Mouse (Mus musculus) heart, embryonic 15.5 days (tissue): ENCODE measurements at regions not wholly inside any gene's neighbourhood (a gene's known extent, or its start where the extent isn't known, plus 50 kb on each side); places are given as distances from the start of the nearest gene placed in this dataset.

Source experiments
- ATAC-seq: fragments of 200-750 bp; cut with Nextera tagmentation; replicated peaks from 2 replicates; pipeline ENCODE4 v1.8.0; 2017; ENCODE audit warnings: low read depth, moderate TSS enrichment; ENCODE audit not compliant: insufficient number of reproducible peaks, insufficient read depth, low FRiP score
- H3K27ac ChIP-seq: fragments of 300-500 bp; sonication (generic); 2 replicates; pipeline ENCODE4 v1.5.1; 2015; ENCODE audit warnings: mild to moderate bottlenecking, inconsistent platforms
- H3K27me3 ChIP-seq: fragments of 300-500 bp; sonication (generic); 2 replicates; pipeline ENCODE4 v1.6.1; 2015; ENCODE audit warnings: inconsistent platforms
- H3K36me3 ChIP-seq: fragments of 300-500 bp; sonication (generic); 2 replicates; pipeline ENCODE4 v1.6.1; 2015; ENCODE audit warnings: mild to moderate bottlenecking, inconsistent platforms
- H3K4me1 ChIP-seq: fragments of 300-500 bp; sonication (generic); replicated peaks from 2 replicates; pipeline ENCODE4 v1.6.1; 2015; ENCODE audit warnings: inconsistent platforms
- H3K4me2 ChIP-seq: fragments of 300-500 bp; sonication (generic); 2 replicates; pipeline ENCODE4 v1.6.1; 2015; ENCODE audit warnings: inconsistent platforms, mild to moderate bottlenecking, moderate library complexity
- H3K4me3 ChIP-seq: fragments of 300-500 bp; sonication (generic); 2 replicates; pipeline ENCODE4 v1.5.1; 2015; ENCODE audit warnings: mild to moderate bottlenecking, inconsistent platforms
- H3K9ac ChIP-seq: fragments of 300-500 bp; sonication (generic); 2 replicates; pipeline ENCODE4 v1.6.1; 2015; ENCODE audit warnings: mild to moderate bottlenecking, inconsistent platforms
- H3K9me3 ChIP-seq: fragments of 300-500 bp; sonication (generic); replicated peaks from 2 replicates; pipeline ENCODE4 v1.6.1; 2016; ENCODE audit warnings: inconsistent platforms
- WGBS: fragments of 180-500 bp; shearing (Covaris S2); methylation state at CpG from one replicate; pipeline ENCODE4 v1.1.7; 2015; ENCODE audit warnings: mixed read lengths; 5-methylcytosine and 5-hydroxymethylcytosine counted together

DNA sequence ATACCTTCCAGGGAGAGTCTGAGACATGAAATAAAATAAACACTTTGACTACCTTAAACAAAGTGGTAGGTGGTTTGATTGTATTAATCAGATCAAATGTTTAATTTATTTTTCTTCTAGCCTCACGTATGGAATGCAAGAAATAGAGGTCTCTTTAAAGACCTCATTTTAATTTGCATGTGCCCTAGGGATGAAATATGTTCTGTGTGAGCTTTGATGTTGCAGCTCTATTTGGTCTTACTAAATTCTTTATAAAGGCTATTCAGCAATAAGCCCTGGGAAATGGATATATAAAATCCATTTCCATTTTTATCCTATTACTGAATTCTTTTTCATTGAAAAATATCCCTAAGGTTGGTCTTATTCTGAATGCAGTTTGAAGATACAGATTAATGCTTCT lies 422.7 kb downstream of the Fat4 start:
- Histone ChIP-seq H3K27ac (no peak overlapping the region), H3K4me2 (no peak overlapping the region), H3K36me3 (no peaks in the 10 kb centered on the region), H3K4me3 (no peak overlapping the region), H3K4me1 (no peaks in the 10 kb centered on the region), H3K9ac (no peak overlapping the region), H3K9me3 (no peaks in the 10 kb centered on the region), H3K27me3 (no peaks in the 10 kb centered on the region)
- no peak for ATAC-seq
- 85% methylated on average over 1 of the region's 1 CpGs for WGBS

DNA sequence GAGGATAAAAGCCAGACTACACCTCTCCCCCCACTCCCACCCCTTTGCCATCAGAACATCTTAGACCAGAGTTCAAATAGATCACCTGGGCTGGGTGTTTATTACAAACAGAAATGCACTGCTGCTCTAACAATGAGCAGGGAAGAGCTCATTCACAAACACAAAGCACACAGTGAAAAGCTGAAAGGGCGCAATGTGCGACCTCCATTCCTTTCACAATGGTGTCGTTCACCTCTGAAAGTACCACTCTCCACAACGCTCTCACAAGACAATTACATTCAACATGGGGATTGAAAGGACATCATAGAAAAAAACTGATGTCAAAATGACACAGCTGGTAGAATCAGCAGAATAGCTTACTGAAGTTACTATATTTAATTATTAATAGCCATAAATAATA lies 426.8 kb downstream of the Fat4 start:
- no peaks in the 10 kb centered on the region for H3K36me3 ChIP-seq
- H3K9ac ChIP-seq: no peak overlapping the region
- H3K27me3 ChIP-seq: no peaks in the 10 kb centered on the region
- H3K4me2 ChIP-seq: no peak overlapping the region
- ATAC-seq: no peak
- WGBS: 90% methylated on average over 4 of the region's 4 CpGs
- no peak overlapping the region for H3K27ac ChIP-seq
- no peak overlapping the region for H3K4me3 ChIP-seq
- no peaks in the 10 kb centered on the region for H3K9me3 ChIP-seq
- H3K4me1 ChIP-seq: no peaks in the 10 kb centered on the region

DNA sequence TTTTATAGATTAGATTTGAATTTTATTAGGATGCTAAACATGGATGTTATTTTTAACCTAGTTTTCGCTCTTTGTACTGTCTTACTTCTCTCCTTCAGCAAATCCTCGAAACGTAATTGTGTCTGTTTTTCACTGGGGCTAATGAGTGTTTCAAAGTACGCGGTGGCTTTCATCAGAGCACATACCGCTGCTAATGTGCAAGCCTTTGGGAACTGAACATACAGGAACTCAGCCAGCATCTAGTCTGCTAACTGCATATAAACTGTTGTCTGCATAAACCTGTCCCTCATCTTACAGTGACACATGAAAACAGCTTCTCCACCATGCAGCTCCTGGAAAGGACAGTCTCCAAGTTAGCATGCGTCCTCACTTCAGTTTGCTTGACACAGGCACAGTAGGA lies 434.1 kb downstream of the Fat4 start:
- Histone ChIP-seq H3K4me2 (no peak overlapping the region), H3K4me3 (no peak overlapping the region), H3K9me3 (no peaks in the 10 kb centered on the region), H3K4me1 (peaks cover 16% of the 10 kb centered on the region), H3K27me3 (no peaks in the 10 kb centered on the region), H3K27ac (no peak overlapping the region), H3K9ac (no peak overlapping the region), H3K36me3 (no peaks in the 10 kb centered on the region)
- no peak for ATAC-seq
- WGBS: 52% methylated on average over 7 of the region's 7 CpGs

DNA sequence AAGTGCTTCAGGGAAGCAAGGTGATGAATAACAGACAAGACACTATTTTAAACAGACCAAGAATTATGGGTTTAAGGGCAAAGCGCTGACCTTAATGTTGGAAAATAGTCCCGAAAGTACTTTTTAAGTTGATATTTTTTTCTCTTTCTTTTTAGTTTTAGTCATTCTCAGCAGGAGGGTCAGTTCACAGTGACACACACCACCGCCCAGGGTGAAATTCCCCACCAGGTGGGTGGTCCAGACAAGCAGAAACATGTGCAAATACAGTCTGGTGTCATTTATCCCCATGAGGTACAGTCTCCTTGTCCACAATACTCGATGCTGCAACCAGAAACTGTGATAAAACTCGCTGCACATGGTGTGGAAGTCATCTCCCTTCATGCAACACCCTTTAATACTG lies 435.5 kb downstream of the Fat4 start:
- H3K9ac ChIP-seq: no peak overlapping the region
- no peaks in the 10 kb centered on the region for H3K9me3 ChIP-seq
- 51% methylated on average over 5 of the region's 5 CpGs for WGBS
- H3K4me1 ChIP-seq: peaks cover 16% of the 10 kb centered on the region
- no peak overlapping the region for H3K27ac ChIP-seq
- no peaks in the 10 kb centered on the region for H3K27me3 ChIP-seq
- no peak overlapping the region for H3K4me2 ChIP-seq
- no peaks in the 10 kb centered on the region for H3K36me3 ChIP-seq
- no peak for ATAC-seq
- no peak overlapping the region for H3K4me3 ChIP-seq

DNA sequence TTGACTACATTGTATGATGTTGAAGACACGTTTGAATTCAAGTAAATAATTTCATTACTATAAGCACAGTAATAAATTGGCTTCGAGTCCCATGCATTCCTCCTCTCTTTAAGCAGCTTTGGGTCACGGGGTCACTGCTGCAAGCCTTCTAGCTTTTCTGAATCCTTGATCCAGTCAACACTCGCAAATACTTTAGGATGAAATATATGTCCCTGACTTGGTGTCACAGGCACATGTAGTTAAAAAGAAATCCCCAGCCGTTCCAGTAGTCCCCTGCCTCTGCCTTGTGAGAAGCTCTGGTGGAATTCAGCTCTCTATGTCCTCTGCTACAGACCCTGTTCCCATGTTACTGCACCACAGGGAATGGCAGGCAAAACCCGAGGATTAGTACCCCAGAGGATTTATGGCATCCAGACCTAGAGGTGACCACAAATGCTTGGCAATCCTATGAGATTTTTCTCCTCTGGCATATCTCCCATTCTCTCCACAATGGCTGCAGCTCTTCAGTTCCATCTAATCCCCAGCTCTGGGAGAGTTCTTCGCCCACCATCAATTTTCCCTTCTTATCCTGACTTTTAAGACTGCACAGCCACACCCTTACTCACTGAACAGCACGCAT lies 449.0 kb downstream of the Fat4 start:
- Histone ChIP-seq H3K9me3 (no peaks in the 10 kb centered on the region), H3K9ac (no peak overlapping the region), H3K27me3 (no peaks in the 10 kb centered on the region), H3K36me3 (no peaks in the 10 kb centered on the region), H3K4me1 (no peaks in the 10 kb centered on the region), H3K27ac (no peak overlapping the region), H3K4me2 (no peak overlapping the region), H3K4me3 (no peak overlapping the region)
- 61% methylated on average over 8 of the region's 8 CpGs for WGBS
- no peak for ATAC-seq

DNA sequence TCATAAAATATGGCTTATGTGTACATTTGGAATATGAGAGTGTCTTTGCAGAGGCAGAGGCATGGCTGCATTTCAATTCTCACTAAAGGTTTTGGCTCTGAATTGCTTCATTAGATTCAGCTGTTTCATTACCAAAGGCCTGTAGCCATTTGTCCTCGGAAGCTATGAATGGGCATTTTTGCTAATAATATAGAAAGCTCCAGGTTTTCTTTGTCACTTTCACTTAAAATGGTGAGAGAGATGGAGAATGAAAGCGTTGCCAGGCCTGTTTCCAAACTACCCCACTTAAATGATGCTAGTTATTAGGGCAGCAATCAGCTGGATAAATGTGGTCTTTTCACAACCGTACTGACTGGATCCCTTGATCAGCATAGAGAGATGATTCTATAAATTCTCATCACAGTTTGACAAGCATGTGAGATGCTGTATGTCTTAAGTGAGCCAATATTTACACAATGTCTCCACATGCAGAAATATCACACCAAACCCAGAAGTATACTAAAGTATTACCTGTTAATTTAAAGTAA lies 454.5 kb downstream of the Fat4 start:
- H3K4me3 ChIP-seq: no peak overlapping the region
- whole genome bisulfite sequencing: 86% methylated on average over 3 of the region's 3 CpGs

DNA sequence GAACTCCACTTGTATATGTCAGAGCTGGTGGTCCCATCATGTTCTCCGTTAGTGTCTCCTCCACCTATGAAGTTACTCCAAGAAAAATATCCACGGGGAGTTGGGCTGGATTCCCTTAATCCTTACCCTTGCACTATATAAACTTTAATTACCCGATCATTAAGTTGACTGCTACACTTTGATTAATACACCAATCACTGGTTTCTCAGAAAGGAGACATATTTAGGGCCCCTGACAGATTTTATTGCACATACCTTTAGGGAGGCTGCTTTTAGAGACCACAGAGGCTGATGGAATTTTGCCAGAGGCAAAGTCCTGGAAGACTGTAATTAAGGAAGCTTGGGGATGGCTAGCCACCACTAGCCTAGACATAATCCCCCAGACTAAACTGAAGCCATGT lies 457.3 kb downstream of the Fat4 start:
- Histone ChIP-seq H3K4me3 (no peak overlapping the region), H3K4me2 (no peak overlapping the region), H3K9me3 (no peaks in the 10 kb centered on the region), H3K27ac (no peak overlapping the region), H3K36me3 (no peaks in the 10 kb centered on the region), H3K4me1 (no peaks in the 10 kb centered on the region), H3K9ac (no peak overlapping the region), H3K27me3 (no peaks in the 10 kb centered on the region)
- WGBS: 77% methylated on average over 3 of the region's 3 CpGs
- ATAC-seq: no peak

More for the DNA sequence above, 454.5 kb downstream of the Fat4 start:
- no peaks in the 10 kb centered on the region for H3K36me3 ChIP-seq
- no peak overlapping the region for H3K9ac ChIP-seq
- ATAC-seq: no peak
- H3K27me3 ChIP-seq: no peaks in the 10 kb centered on the region
- H3K4me1 ChIP-seq: no peaks in the 10 kb centered on the region
- no peaks in the 10 kb centered on the region for H3K9me3 ChIP-seq
- H3K27ac ChIP-seq: no peak overlapping the region
- no peak overlapping the region for H3K4me2 ChIP-seq

DNA sequence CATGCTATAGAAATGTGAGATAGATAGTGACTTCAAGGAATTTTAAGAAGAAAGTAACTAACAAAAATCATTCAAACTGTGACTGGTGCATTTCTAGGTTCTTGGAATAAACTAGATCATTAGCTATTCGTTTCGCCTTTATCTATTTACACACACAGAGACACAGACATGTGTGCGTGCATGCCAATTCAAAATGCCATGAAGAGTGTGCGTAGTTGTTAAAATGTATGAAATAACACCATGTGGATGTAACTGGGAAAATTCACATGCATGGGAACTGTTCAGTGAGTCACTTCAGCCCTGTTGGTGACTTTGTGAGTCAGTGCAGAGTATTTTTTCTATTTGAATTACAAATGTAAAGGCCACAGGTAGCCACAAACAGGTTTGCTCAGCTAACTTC lies 460.8 kb downstream of the Fat4 start:
- H3K27me3 ChIP-seq: no peaks in the 10 kb centered on the region
- no peak overlapping the region for H3K4me3 ChIP-seq
- H3K4me1 ChIP-seq: no peaks in the 10 kb centered on the region
- WGBS: 94% methylated on average over 4 of the region's 4 CpGs
- no peaks in the 10 kb centered on the region for H3K9me3 ChIP-seq
- no peak overlapping the region for H3K9ac ChIP-seq
- ATAC-seq: no peak
- no peak overlapping the region for H3K27ac ChIP-seq
- no peak overlapping the region for H3K4me2 ChIP-seq
- no peaks in the 10 kb centered on the region for H3K36me3 ChIP-seq

DNA sequence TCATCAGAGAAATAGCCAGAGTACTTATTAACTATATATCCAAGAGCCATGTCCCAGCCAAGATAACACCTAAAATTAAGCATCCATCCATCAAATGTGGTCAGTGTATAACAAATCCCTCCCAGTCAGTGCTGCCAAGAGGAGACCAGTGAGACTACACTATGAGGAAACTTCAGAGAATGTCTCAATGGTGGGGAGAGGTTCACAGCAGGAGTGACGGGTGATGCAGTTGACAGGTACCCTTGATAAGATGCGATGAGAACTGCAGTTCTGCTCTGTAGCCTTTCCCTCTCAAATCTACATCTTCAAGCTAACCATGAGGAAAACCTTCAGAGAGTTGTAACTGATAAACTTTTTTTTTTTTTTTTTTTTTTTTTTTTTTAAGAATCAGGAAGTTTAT lies 470.3 kb downstream of the Fat4 start:
- no peaks in the 10 kb centered on the region for H3K27me3 ChIP-seq
- no peak for ATAC-seq
- no peaks in the 10 kb centered on the region for H3K36me3 ChIP-seq
- H3K4me2 ChIP-seq: no peak overlapping the region
- no peak overlapping the region for H3K9ac ChIP-seq
- no peaks in the 10 kb centered on the region for H3K9me3 ChIP-seq
- 25% methylated on average over 2 of the region's 2 CpGs for WGBS
- H3K4me1 ChIP-seq: no peaks in the 10 kb centered on the region
- H3K27ac ChIP-seq: no peak overlapping the region
- H3K4me3 ChIP-seq: no peak overlapping the region

DNA sequence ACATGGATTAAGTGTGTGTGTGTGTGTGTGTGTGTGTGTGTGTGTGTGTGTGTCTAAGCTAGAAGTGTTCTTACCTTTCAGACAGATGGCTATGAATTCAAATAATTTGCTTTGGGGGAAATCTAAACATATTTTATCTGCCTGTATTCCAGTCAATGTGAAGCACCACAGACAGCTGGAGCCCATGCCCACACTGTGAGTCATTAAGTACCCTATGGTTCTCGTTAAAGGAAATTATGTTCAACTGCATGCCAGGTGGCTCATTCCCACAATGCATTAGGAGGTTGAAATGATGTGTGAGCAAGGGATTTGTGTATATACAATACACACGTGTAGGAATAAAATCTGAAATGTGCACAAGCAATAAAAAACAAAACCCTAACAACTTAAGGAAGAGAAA lies 473.5 kb downstream of the Fat4 start:
- H3K27me3 ChIP-seq: no peaks in the 10 kb centered on the region
- WGBS: 74% methylated on average over 2 of the region's 2 CpGs
- ATAC-seq: no peak
- no peak overlapping the region for H3K4me2 ChIP-seq
- H3K9me3 ChIP-seq: no peaks in the 10 kb centered on the region
- H3K9ac ChIP-seq: no peak overlapping the region
- no peak overlapping the region for H3K27ac ChIP-seq
- H3K4me3 ChIP-seq: no peak overlapping the region
- H3K36me3 ChIP-seq: no peaks in the 10 kb centered on the region
- H3K4me1 ChIP-seq: no peaks in the 10 kb centered on the region

DNA sequence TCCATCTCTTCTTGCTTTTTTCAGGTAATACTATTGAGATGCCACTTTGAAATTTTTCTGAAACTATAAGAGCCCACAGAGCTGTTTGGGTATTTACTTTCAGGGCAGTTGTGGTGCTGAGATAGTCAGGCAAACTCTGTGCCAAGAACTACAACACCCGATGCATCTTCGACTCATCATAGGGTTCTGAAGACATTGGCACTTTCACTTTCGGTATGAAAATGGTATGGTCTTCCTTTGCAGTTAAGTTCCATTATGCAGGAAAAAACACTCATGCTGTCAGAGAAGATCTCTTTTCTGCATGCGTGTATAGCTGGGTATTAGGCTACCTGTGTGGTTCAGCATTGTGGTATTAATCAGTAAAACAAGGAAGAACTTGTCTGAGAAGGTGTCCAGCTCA lies 484.2 kb downstream of the Fat4 start:
- WGBS: 86% methylated on average over 4 of the region's 4 CpGs
- Histone ChIP-seq H3K9me3 (no peaks in the 10 kb centered on the region), H3K4me3 (no peak overlapping the region), H3K4me1 (no peaks in the 10 kb centered on the region), H3K27me3 (no peaks in the 10 kb centered on the region), H3K4me2 (no peak overlapping the region), H3K36me3 (no peaks in the 10 kb centered on the region), H3K27ac (no peak overlapping the region), H3K9ac (no peak overlapping the region)
- ATAC-seq: no peak

DNA sequence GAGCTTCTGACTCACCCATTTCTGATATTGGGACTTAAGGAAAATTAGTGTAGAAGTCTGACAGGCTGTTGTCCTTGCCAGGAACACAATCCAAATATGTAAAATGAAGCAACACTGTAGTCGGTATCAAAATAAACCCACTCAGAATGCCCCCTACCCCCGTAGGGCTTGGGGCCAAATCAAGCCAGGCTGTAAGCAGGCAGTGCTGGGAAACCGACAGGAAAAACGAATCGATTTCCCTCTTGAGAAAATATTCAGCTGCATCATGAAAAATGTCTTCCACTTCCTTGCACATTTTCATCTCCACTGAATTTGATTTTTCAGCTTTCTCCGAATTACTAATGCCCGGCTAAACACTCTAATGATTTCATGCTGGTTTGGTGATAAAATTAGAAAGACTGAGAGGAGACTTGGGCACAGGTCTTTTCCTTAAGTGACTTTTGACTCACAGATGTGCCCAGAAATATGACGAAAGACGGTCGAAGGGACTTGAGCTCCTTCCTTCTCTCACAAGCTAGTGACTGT lies 485.7 kb downstream of the Fat4 start:
- no peaks in the 10 kb centered on the region for H3K27me3 ChIP-seq
- H3K9me3 ChIP-seq: no peaks in the 10 kb centered on the region
- ATAC-seq: no peak
- H3K9ac ChIP-seq: no peak overlapping the region
- H3K4me1 ChIP-seq: no peaks in the 10 kb centered on the region
- H3K36me3 ChIP-seq: no peaks in the 10 kb centered on the region
- H3K4me2 ChIP-seq: no peak overlapping the region
- no peak overlapping the region for H3K4me3 ChIP-seq
- 68% methylated on average over 10 of the region's 10 CpGs for WGBS
- no peak overlapping the region for H3K27ac ChIP-seq
